Mouse (Mus musculus) adrenal gland, adult 18-20 months (tissue): ENCODE results near the gene Nos2. TPM values are rescaled to one million over a fixed set of nuclear protein-coding genes. Genes with fewer than 3 reads are reported as not detected.
"Not testable (repeated sequence)": the region's sequence is repeated elsewhere in the genome, so short reads cannot be mapped to it uniquely, and the experiment has no call there.

Experiments used
- DNase-seq, 2 experiments: peaks; one replicate each; pipeline ENCODE4 v3.0.0; 2021 to 2022; ENCODE audit warnings: low spot score in 2 of 2
- total RNA-seq, 2 experiments: library from RNA; stranded (reverse); gene quantifications; 1 replicate in 1 of 2; 2 replicates in 1 of 2; pipeline ENCODE4 v1.2.3; 2021

Gene Nos2
- total RNA-seq, 2 experiments from 2014 or later = 0.30 to 1.7 TPM

- DNase-seq = peak in 1 of 2 experiments; percentile 5
Measured at GRCm38 (mm10) chr11:78986311-78987002, 65.9 kb downstream of the Nos2 start.

GRCm38 (mm10) chr11:78989206-78989605 is 68.6 kb downstream of the Nos2 start:
- peak in 1 of 2 experiments; percentile 15 for DNase-seq

- DNase-seq = peak in 1 of 2 experiments; percentile 5
Measured at GRCm38 (mm10) chr11:78990096-78990495, 69.5 kb downstream of the Nos2 start.

GRCm38 (mm10) chr11:78990875-78991543 is 70.4 kb downstream of the Nos2 start:
- DNase-seq = not testable (repeated sequence)

- no peak for DNase-seq
Measured at GRCm38 (mm10) chr11:78999118-78999517, 78.5 kb downstream of the Nos2 start.

- peak in 1 of 2 experiments; percentile 4 for DNase-seq
Measured at GRCm38 (mm10) chr11:79001871-79002270, 81.3 kb downstream of the Nos2 start.

- DNase-seq = peak in 1 of 2 experiments; percentile 11
Measured at GRCm38 (mm10) chr11:79002551-79002951, 82.0 kb downstream of the Nos2 start.

GRCm38 (mm10) chr11:79003053-79003768 is 82.6 kb downstream of the Nos2 start:
- peak in 1 of 2 experiments; percentile 7 for DNase-seq

- peak in 1 of 2 experiments; percentile 10 for DNase-seq
Measured at GRCm38 (mm10) chr11:79003769-79004638, 83.4 kb downstream of the Nos2 start.

GRCm38 (mm10) chr11:79005578-79006394 is 85.2 kb downstream of the Nos2 start:
- DNase-seq = peak in 1 of 2 experiments; percentile 7

GRCm38 (mm10) chr11:79006417-79006816 is 85.8 kb downstream of the Nos2 start:
- peak in 1 of 2 experiments; percentile 2 for DNase-seq

- DNase-seq = not testable (repeated sequence)
Measured at GRCm38 (mm10) chr11:79007356-79007755, 86.8 kb downstream of the Nos2 start.

- peak in 1 of 2 experiments; percentile 6 for DNase-seq
Measured at GRCm38 (mm10) chr11:79008007-79008775, 87.6 kb downstream of the Nos2 start.

GRCm38 (mm10) chr11:79008891-79009290 is 88.3 kb downstream of the Nos2 start:
- peak in 1 of 2 experiments; percentile 4 for DNase-seq

Other genes with a start within 250 kb of the Nos2 start
- gene Nlk, start 223.4 kb upstream of the Nos2 start, total RNA-seq = 10 to 100 TPM; 39.0 to 84.5 TPM
- 10 to 100 TPM; 35.8 to 45.9 TPM for gene Ccnq, start 169.1 kb upstream of the Nos2 start, total RNA-seq
- gene Lyrm9, start 94.2 kb upstream of the Nos2 start, total RNA-seq = 10 to 100 TPM; 26.4 to 36.8 TPM
- 10 to 100 TPM; 20.9 to 23.1 TPM for gene Lgals9, start 64.2 kb downstream of the Nos2 start, total RNA-seq
- gene Ksr1, start 225.6 kb downstream of the Nos2 start, total RNA-seq = 1 to 10 TPM; 6.7 to 7.4 TPM